10 mouse cellular contexts compared by ENCODE assay signal in genomic region chr6:137487443-137487842, GRCm38 (mm10).
DNase-seq lines count a peak whose midpoint lies in the region; ATAC-seq and TF ChIP-seq lines count a peak whose summit lies in the region.
"Had no signal": no experiment of that assay in that cellular context is flagged by ENCODE, and none has a peak within 500 bp of the region (broad histone marks: within the 10 kb centered on the region; RNA-seq: fewer than 3 reads in every experiment).

No protein-coding gene starts in this region.

- no peak for TF ChIP-seq CTCF in gastrocnemius, adult 2 months (IDR thresholded peaks at IDR 0.05)
- TF ChIP-seq CTCF in CH12.LX (conservative IDR thresholded peaks at IDR 0.05 in 1 of 2, IDR thresholded peaks at IDR 0.05 in 1 of 2; ENCODE audit: low read depth in 2 of 2, low read length in 2 of 2), result no peak

- no peak for ATAC-seq in forebrain, embryonic 15.5 days (replicated peaks)
- no peak for ATAC-seq in forebrain, embryonic 13.5 days

- H3K79me2 ChIP-seq in CH12.LX (replicated peaks; ENCODE audit: control insufficient read depth, extremely low read depth, insufficient read depth, poor library complexity, severe bottlenecking), result no peaks in the 10 kb centered on the region

- H3K4me1 ChIP-seq in CH12.LX (ENCODE audit: control insufficient read depth in 1 of 2, insufficient read depth in 2 of 2), result peaks cover 17 to 71% of the 10 kb centered on the region in 2 experiments
- no peaks in the 10 kb centered on the region for H3K4me1 ChIP-seq in forebrain, embryonic 15.5 days
- no peaks in the 10 kb centered on the region for H3K4me1 ChIP-seq in forebrain, embryonic 13.5 days
- H3K4me1 ChIP-seq: limb, embryonic 13.5 days had no signal

- intact Hi-C loops in gastrocnemius, adult 2 months (cut with DNase I), result no loop called here
- intact Hi-C loops in gastrocnemius, postnatal 14 days (cut with DNase I; ENCODE audit: low total_unique reads), result no loop called here

- H3K27ac ChIP-seq in gastrocnemius, adult 2 months, result peak overlapping the region; percentile 70; the same call in 1 of the 2 replicates
- H3K27ac ChIP-seq in CH12.LX (ENCODE audit: insufficient read depth, low read depth), result no peak overlapping the region
- H3K27ac ChIP-seq in forebrain, embryonic 15.5 days (replicated peaks), result no peak overlapping the region
- no peak overlapping the region for H3K27ac ChIP-seq in forebrain, embryonic 13.5 days
- H3K27ac ChIP-seq: limb, embryonic 13.5 days had no signal

- dilution Hi-C loops in CH12.LX (cut with MboI; ENCODE audit: extremely low pct_ligation_motif_present, extremely low pct_unique_long_range_greater_than_20kb, low sequenced_read_pairs), result no loop called here

- in situ Hi-C loops in CH12.LX (cut with MboI; ENCODE audit: low pct_ligation_motif_present, low pct_unique_long_range_greater_than_20kb, low sequenced_read_pairs), result no loop called here

- no peak overlapping the region for H3K9ac ChIP-seq in CH12.LX (ENCODE audit: insufficient read depth, low read depth)
- no peak overlapping the region for H3K9ac ChIP-seq in forebrain, embryonic 15.5 days (replicated peaks)
- no peak overlapping the region for H3K9ac ChIP-seq in forebrain, embryonic 13.5 days
- H3K9ac ChIP-seq: limb, embryonic 13.5 days had no signal

- 80% methylated on average over 6 of the region's 6 CpGs for WGBS in forebrain, embryonic 15.5 days
- WGBS in forebrain, embryonic 13.5 days, result 75% methylated on average over 6 of the region's 6 CpGs

- H3K9me3 ChIP-seq in CH12.LX (replicated peaks; ENCODE audit: low read length), result no peaks in the 10 kb centered on the region
- H3K9me3 ChIP-seq in forebrain, embryonic 15.5 days, result no peaks in the 10 kb centered on the region
- H3K9me3 ChIP-seq in forebrain, embryonic 13.5 days (replicated peaks), result no peaks in the 10 kb centered on the region
- H3K9me3 ChIP-seq: limb, embryonic 13.5 days had no signal

- TF ChIP-seq RAD21 in CH12.LX (IDR thresholded peaks at IDR 0.05; ENCODE audit: low read depth, low read length), result no peak; the same call in 1 of the 2 replicates

- H3K4me2 ChIP-seq in CH12.LX (ENCODE audit: insufficient read depth, low read depth, poor library complexity, severe bottlenecking), result no peak overlapping the region; the same call in 1 of the 2 replicates
- no peak overlapping the region for H3K4me2 ChIP-seq in forebrain, embryonic 15.5 days (replicated peaks)
- no peak overlapping the region for H3K4me2 ChIP-seq in forebrain, embryonic 13.5 days
- H3K4me2 ChIP-seq: limb, embryonic 13.5 days had no signal

- TF ChIP-seq POLR2A in CH12.LX (IDR thresholded peaks at IDR 0.05; ENCODE audit: low read depth, low read length), result no peak

- TF ChIP-seq EP300 in CH12.LX (IDR thresholded peaks at IDR 0.05; ENCODE audit: low read length), result peak; percentile 89

- H3K27me3 ChIP-seq in CH12.LX (replicated peaks), result no peaks in the 10 kb centered on the region
- H3K27me3 ChIP-seq in forebrain, embryonic 15.5 days, result no peaks in the 10 kb centered on the region
- H3K27me3 ChIP-seq in forebrain, embryonic 13.5 days, result no peaks in the 10 kb centered on the region
- H3K27me3 ChIP-seq: limb, embryonic 13.5 days had no signal

- DNase-seq in gastrocnemius, adult 2 months, result peak; percentile 62
- DNase-seq in gastrocnemius, postnatal 14 days, result no peak
- DNase-seq in CH12.LX (ENCODE audit: extremely low read depth), result peak; percentile 88
- peak; percentile 73 to 74 for DNase-seq in heart, adult 9 months (ENCODE audit: low spot score in 2 of 2)
- DNase-seq in lung, adult 18-20 months, result peak; percentile 56 to 68
- no peak for DNase-seq in layer of hippocampus, adult 8-10 months (ENCODE audit: low spot score in 2 of 2)
- DNase-seq: cerebellum, adult 11-12 months had no signal

- H3K4me3 ChIP-seq in gastrocnemius, adult 2 months, result no peak overlapping the region
- no peak overlapping the region for H3K4me3 ChIP-seq in CH12.LX (replicated peaks in 1 of 3; ENCODE audit: low read depth in 2 of 3, low read length in 2 of 3, poor library complexity in 1 of 3)
- no peak overlapping the region for H3K4me3 ChIP-seq in forebrain, embryonic 15.5 days
- no peak overlapping the region for H3K4me3 ChIP-seq in forebrain, embryonic 13.5 days
- H3K4me3 ChIP-seq: limb, embryonic 13.5 days had no signal

- H3K36me3 ChIP-seq in CH12.LX (replicated peaks in 1 of 2; ENCODE audit: control insufficient read depth in 1 of 2, insufficient read depth in 1 of 2, low read length in 1 of 2), result peaks cover 0 to 20% of the 10 kb centered on the region in 2 experiments
- H3K36me3 ChIP-seq in forebrain, embryonic 15.5 days, result no peaks in the 10 kb centered on the region
- no peaks in the 10 kb centered on the region for H3K36me3 ChIP-seq in forebrain, embryonic 13.5 days (ENCODE audit: poor library complexity, severe bottlenecking)

TF ChIP-seq in CH12.LX, 34 proteins besides CTCF, POLR2A, EP300 and RAD21:
- peak; percentile 67; the same call in 1 of the 2 replicates for TF ChIP-seq MAFK (IDR thresholded peaks at IDR 0.05; ENCODE audit: insufficient replicate concordance, low read length)
- TF ChIP-seq BHLHE40 (IDR thresholded peaks at IDR 0.05; ENCODE audit: low read depth, low read length), result peak; percentile 76
- no peak for TF ChIP-seq E2F4 (IDR thresholded peaks at IDR 0.05; ENCODE audit: insufficient replicate concordance, low read depth, low read length)
- TF ChIP-seq TCF12 (IDR thresholded peaks at IDR 0.05; ENCODE audit: low read depth, low read length), result peak; percentile 72
- TF ChIP-seq ZC3H11A (IDR thresholded peaks at IDR 0.05; ENCODE audit: low read depth, low read length), result no peak
- no peak for TF ChIP-seq ELF1 (IDR thresholded peaks at IDR 0.05; ENCODE audit: low read depth, low read length)
- no peak for TF ChIP-seq MYC (IDR thresholded peaks at IDR 0.05; ENCODE audit: low read depth, low read length)
- TF ChIP-seq CHD1 (IDR thresholded peaks at IDR 0.05; ENCODE audit: low read depth, low read length), result no peak
- TF ChIP-seq HCFC1 (IDR thresholded peaks at IDR 0.05; ENCODE audit: low read depth, low read length), result no peak
- TF ChIP-seq ETS1 (conservative IDR thresholded peaks at IDR 0.05; ENCODE audit: low read depth, low read length), result peak; percentile 92
- TF ChIP-seq IRF4 (IDR thresholded peaks at IDR 0.05; ENCODE audit: low read depth, low read length), result peak; percentile 65
- TF ChIP-seq MEF2A (IDR thresholded peaks at IDR 0.05; ENCODE audit: borderline replicate concordance, low read depth, low read length), result peak; percentile 56; the same call in 1 of the 2 replicates
- no peak for TF ChIP-seq RCOR1 (conservative IDR thresholded peaks at IDR 0.05; ENCODE audit: low read depth, low read length)
- peak; percentile 74 for TF ChIP-seq CHD2 (IDR thresholded peaks at IDR 0.05; ENCODE audit: low read length)
- TF ChIP-seq NELFE (IDR thresholded peaks at IDR 0.05; ENCODE audit: low read depth, low read length), result no peak
- peak; percentile 74 for TF ChIP-seq JUND (conservative IDR thresholded peaks at IDR 0.05; ENCODE audit: low read depth, low read length)
- TF ChIP-seq USF2 (conservative IDR thresholded peaks at IDR 0.05; ENCODE audit: low read depth, low read length), result no peak
- peak; percentile 45; the same call in 1 of the 2 replicates for TF ChIP-seq JUN (IDR thresholded peaks at IDR 0.05; ENCODE audit: insufficient read depth, low read depth, low read length)
- peak; percentile 50 for TF ChIP-seq MAX (IDR thresholded peaks at IDR 0.05; ENCODE audit: low read length)
- peak; percentile 60; the same call in 1 of the 2 replicates for TF ChIP-seq SIN3A (IDR thresholded peaks at IDR 0.05; ENCODE audit: low read length)

Comparison
In these comparisons a context has a peak if more than half of its experiments do, and no peak if none do; other contexts are left out.
1. DNase-seq: peak in gastrocnemius, adult 2 months (single experiment), CH12.LX (single experiment), heart, adult 9 months (2 of 2) and lung, adult 18-20 months (2 of 2); none in gastrocnemius, postnatal 14 days (single experiment) and layer of hippocampus, adult 8-10 months (0 of 2).